Mouse (Mus musculus) gonadal fat pad, adult 2 months (tissue): ENCODE results near the gene Abca2. TPM values are rescaled to one million over a fixed set of nuclear protein-coding genes. Genes with fewer than 3 reads are reported as not detected.

Experiments
- DNase-seq: peaks from one replicate; pipeline ENCODE4 v3.0.0-alpha.2; 2012; ENCODE audit warnings: low read depth
- polyA plus RNA-seq: library from polyadenylated mRNA; depleted of rRNA; stranded (reverse); fragments of >200 nt; gene quantifications from 2 replicates; pipeline ENCODE4 v1.2.3, GENCODE M21; 2012

Abca2 gene
- polyA plus RNA-seq, 1 experiment = 187 TPM

GRCm38 (mm10) chr2:25425481-25425880 lies 3.0 kb upstream of the Abca2 start:
- DNase-seq = no peak

DNA sequence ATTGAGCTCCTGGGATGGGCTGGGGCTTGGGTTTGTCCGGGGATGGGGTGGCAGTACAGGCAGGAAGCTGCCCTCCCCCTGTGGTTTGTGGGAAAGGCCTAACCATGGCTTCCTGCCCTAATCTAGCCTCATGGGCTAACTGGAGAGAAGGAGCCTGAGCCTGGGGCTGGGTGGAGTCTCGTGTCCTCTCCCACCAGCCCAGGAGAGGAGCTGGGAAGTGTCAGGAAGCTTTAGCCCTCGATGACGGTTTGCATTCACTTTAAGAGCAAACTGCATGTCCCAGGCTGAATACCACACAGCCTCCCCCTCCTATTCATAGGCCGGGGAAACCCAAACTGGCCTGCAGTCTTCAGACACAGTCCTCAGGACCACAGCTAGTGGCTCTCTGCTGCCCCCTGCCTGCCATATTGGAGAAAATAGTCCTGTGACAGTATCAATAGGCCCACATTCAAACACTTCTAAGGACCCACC lies 1.7 kb upstream of the Abca2 start:
- no peak for DNase-seq

DNA sequence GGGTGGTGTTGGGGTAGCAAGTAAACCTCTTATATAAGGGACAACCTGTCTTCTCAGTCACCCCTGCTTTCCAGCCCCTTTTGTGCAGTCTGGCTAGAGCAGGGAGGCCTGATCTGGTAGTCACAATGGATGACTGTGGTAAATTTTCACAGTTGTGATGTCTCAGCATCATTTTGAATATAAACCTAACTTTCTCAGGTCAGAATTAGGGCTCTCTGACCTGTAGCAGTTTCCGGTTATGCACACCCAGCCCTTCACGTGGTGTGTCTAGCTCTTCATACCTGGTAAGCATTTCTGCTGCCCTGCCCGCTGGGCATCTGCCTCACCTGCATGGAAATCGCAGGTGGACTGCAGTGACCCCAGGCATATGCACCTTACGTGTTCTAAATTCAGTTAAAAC lies 1.2 kb upstream of the Abca2 start:
- no peak for DNase-seq

DNA sequence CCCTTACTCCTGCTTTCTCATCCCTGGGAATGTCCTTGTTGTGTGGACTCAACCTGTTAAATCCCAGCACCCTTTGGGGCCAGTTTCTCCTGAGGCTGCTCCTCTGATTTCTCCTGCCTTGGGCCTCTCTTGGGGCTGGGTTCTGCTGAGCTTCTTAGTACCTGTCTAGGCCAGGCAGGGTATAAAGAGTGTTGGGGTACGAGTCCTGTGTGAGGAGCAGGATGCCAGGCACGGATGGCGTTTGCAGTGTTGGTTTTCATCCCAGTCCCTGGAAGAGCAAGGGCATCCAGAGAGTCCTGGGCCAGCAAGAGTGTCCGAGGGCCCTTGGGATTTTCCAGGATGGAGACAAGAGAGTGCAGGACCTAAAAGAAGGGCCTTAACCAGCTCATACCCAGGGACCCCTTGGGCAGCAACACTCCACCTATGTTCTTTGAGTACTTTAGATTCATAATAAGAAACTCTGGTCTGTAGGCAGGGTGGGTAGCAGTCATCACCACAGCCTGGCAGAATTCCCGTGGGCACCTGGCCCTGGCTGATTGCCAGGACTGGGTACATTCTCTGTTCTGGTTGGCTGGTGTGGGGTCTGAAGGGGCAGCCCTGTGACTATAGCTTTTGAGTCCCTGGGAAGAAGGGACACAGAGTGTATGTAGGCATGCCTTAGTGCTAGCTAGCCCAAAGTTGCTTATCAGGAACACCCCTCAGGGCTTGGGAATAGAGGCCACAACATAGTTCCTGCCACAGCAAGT lies 1.1 kb downstream of the Abca2 start:
- DNase-seq = no peak

GRCm38 (mm10) chr2:25430395-25431233 lies 2.1 kb downstream of the Abca2 start:
- no peak for DNase-seq

GRCm38 (mm10) chr2:25431308-25431855 lies 2.9 kb downstream of the Abca2 start:
- no peak for DNase-seq

GRCm38 (mm10) chr2:25432326-25433098 lies 4.0 kb downstream of the Abca2 start:
- DNase-seq = no peak

- no peak for DNase-seq
These were observed 4.6 kb downstream of the Abca2 start for GRCm38 (mm10) chr2:25433101-25433500.

DNA sequence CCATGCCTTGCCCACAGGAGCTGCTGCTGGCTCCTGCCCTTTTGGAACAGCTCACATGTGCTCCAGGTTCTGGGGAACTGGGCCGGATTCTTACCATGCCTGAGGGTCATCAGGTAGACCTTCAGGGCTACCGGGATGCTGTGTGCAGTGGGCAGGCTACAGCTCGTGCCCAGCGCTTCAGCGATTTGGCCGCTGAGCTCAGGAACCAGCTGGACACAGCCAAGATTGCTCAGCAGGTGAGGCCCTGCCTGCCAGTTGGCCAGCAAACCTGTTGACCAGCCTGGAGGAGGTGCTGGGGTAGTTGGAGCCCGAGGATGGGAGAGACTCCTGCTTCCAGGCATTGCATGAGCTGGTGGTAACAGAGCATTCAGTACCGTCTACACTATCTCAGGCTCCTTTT lies 5.8 kb downstream of the Abca2 start:
- DNase-seq = no peak

- no peak for DNase-seq
These were observed 7.8 kb downstream of the Abca2 start for GRCm38 (mm10) chr2:25436286-25436820.

GRCm38 (mm10) chr2:25441067-25441466 lies 12.6 kb downstream of the Abca2 start:
- no peak for DNase-seq

DNA sequence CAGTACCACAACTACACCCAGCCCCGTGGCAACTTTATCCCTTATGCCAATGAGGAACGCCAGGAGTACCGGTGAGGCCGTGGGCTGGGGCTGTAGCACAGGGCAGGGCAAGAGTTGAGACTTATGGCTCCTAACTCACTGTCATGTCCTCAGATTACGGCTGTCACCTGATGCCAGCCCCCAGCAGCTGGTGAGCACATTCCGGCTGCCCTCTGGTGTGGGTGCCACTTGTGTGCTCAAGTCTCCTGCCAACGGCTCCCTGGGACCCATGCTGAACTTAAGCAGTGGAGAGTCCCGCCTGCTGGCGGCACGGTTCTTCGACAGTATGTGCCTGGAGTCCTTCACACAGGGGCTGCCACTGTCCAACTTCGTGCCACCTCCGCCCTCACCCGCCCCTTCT lies 14.2 kb downstream of the Abca2 start:
- DNase-seq = no peak

DNA sequence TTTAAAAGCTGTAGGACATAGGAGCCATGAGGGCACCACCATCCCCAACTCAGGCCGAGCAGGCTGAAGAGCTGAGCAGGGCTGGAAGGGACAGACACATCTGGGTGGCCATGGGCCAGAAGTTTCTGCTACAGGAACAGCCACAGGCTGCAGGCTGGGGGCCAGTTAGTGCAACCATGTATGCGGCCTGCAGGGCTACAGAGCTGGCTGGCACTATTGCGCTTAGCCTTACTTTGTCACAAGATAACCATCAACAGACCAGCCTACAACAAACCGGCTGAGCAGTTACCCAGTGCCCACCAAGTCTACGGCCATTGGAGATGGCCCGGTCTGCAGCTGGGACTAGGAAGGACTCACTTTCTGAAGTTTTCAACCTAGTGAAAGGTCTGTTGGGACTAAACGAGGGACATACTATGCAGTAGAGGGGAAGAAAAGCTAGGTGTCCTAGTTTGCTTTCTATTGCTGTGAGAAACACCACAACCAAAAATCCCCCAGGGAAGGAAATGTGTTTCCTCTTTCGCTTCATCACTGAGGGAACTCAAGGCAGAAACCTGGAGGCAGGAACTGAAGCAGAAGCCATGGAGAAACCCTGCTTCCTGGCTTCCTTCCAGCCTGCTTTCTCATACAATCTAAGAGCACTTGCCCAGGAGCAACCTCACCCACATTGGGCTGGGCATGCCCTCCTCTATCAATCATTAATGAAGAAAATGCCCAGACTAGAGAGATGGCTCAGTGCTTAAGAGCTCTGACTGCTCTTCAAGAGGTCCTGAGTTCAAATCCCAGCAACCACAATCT lies 22.5 kb downstream of the Abca2 start:
- DNase-seq = no peak

DNA sequence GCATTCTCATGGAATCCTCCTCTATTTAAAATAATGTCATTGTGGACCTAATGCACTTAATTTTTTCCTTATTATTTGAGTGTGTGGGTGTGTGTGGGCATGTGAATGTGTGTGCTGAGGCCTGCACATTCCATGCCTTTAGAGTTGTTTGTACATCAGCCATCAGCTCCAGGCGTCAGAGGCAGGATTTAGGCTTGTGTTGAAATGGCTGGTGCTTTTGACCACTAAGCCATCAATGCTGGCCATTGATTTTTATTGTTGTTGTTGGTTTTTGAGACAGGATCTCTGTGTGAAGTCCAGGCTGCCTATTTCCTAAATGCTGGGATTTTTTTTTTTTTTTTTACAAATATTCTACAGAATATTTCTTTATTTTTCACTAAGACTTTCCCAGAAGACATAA lies 24.4 kb downstream of the Abca2 start:
- DNase-seq = no peak

GRCm38 (mm10) chr2:25456205-25456953 lies 27.9 kb downstream of the Abca2 start, which contains the start of gene Clic3:
Gene Clic3 (plus strand): TSS chr2:25456838.
- DNase-seq = no peak

- no peak for DNase-seq
These were observed 28.8 kb downstream of the Abca2 start for GRCm38 (mm10) chr2:25457022-25457896.

GRCm38 (mm10) chr2:25458911-25459310 lies 30.4 kb downstream of the Abca2 start:
- DNase-seq = no peak

GRCm38 (mm10) chr2:25460135-25460534 lies 31.6 kb downstream of the Abca2 start:
- no peak for DNase-seq
